Mouse (Mus musculus) lung, postnatal 0 days (tissue): ENCODE data around the gene Olfr631.

Source experiments
- CTCF ChIP-seq: IDR thresholded peaks from 2 replicates; pipeline ENCODE4 v1.5.1; 2016; ENCODE audit warnings: antibody characterized with exemption, mild to moderate bottlenecking
- EP300 ChIP-seq: IDR thresholded peaks from 2 replicates; pipeline ENCODE4 v1.6.1; 2016; ENCODE audit warnings: antibody characterized with exemption, mild to moderate bottlenecking, control low read depth

GRCm38 (mm10) chr7:103970852-103971251 is 42.2 kb downstream of the Olfr631 start, which contains the start of gene Olfr635:
- no peak for TF ChIP-seq CTCF
- TF ChIP-seq EP300, result no peak
